Mouse (Mus musculus): ENCODE measurements around the gene Inpp5k.

Inpp5k gene

GRCm38 (mm10) chr11:75654471-75655390 lies 23.9 kb downstream of the Inpp5k start:
- DNase-seq, result no peak

GRCm38 (mm10) chr11:75655621-75656545 lies 25.1 kb downstream of the Inpp5k start:
- no peak for DNase-seq

- DNase-seq, result no peak
Observed at GRCm38 (mm10) chr11:75656621-75657590, 26.1 kb downstream of the Inpp5k start.

GRCm38 (mm10) chr11:75657841-75658240 lies 27.1 kb downstream of the Inpp5k start:
- no peak for DNase-seq

GRCm38 (mm10) chr11:75658311-75658710 lies 27.5 kb downstream of the Inpp5k start:
- no peak for DNase-seq

- no peak for DNase-seq
Observed at GRCm38 (mm10) chr11:75658996-75659750, 28.4 kb downstream of the Inpp5k start.

GRCm38 (mm10) chr11:75660081-75660590 lies 29.3 kb downstream of the Inpp5k start:
- no peak for DNase-seq

GRCm38 (mm10) chr11:75660941-75661800 lies 30.4 kb downstream of the Inpp5k start:
- no peak for DNase-seq

GRCm38 (mm10) chr11:75662131-75662530 lies 31.3 kb downstream of the Inpp5k start:
- no peak for DNase-seq

GRCm38 (mm10) chr11:75666296-75666695 lies 35.5 kb downstream of the Inpp5k start:
- DNase-seq, result no peak

GRCm38 (mm10) chr11:75668621-75669020 lies 37.8 kb downstream of the Inpp5k start:
- DNase-seq, result no peak

- no peak for DNase-seq
Observed at GRCm38 (mm10) chr11:75669176-75669852, 38.5 kb downstream of the Inpp5k start.

GRCm38 (mm10) chr11:75669853-75670200 lies 39.0 kb downstream of the Inpp5k start:
- DNase-seq, result no peak

GRCm38 (mm10) chr11:75671426-75672180 lies 40.8 kb downstream of the Inpp5k start:
- DNase-seq, result no peak

GRCm38 (mm10) chr11:75673411-75673810 lies 42.6 kb downstream of the Inpp5k start:
- DNase-seq, result no peak

GRCm38 (mm10) chr11:75674875-75675274 lies 44.1 kb downstream of the Inpp5k start:
- no peak for DNase-seq

GRCm38 (mm10) chr11:75677881-75678746 lies 47.3 kb downstream of the Inpp5k start:
- no peak for DNase-seq

Data from layer of hippocampus, adult 9-11 months (tissue).